Mouse (Mus musculus): ENCODE measurements around the gene Slc4a10.

DNA sequence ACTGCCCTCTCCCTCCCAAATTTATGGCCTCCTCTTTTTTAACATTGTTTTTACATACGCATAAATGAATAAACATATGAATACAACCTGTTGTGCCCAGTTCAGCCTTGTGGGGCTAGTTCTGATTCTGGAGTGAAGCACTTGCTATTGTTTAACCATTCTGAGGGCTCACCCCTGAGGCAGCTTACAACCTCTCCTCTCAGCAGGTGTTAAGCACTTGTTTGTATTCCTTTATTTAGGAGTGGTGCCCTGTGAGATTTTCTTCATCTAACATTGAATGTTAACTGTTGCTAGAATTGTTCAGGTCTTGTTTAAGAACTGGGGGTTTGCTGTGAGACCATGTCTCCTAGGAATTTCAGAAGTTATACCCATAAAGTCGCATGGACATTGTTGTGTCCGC, 28.1 kb upstream of the Slc4a10 start:
- TF ChIP-seq CTCF (IDR thresholded peaks at IDR 0.05; ENCODE audit: low read depth, low read length) (no peak), GATA1 (IDR thresholded peaks at IDR 0.05; ENCODE audit: borderline replicate concordance, low read length) (no peak), POLR2AphosphoS5 (IDR thresholded peaks at IDR 0.05; ENCODE audit: insufficient replicate concordance, low read depth, low read length) (no peak), TAL1 (conservative IDR thresholded peaks at IDR 0.05; ENCODE audit: low read depth, low read length) (no peak)
